Mouse (Mus musculus): ENCODE measurements at regions not wholly inside any gene's neighbourhood (a gene's known extent, or its start where the extent isn't known, plus 50 kb on each side); places are given as distances from the start of the nearest gene placed in this dataset.

- TF ChIP-seq GATA1 (IDR thresholded peaks at IDR 0.05; ENCODE audit: borderline replicate concordance, low read length) = no peak
- no peak for TF ChIP-seq FLI1 (IDR thresholded peaks at IDR 0.05; ENCODE audit: low read length)
Measured at GRCm38 (mm10) chr13:106643302-106643975, 293.3 kb downstream of the Ipo11 start.

Measured in megakaryocyte, embryonic 14.5 days (primary cell).